ENCODE assay signal across 10 mouse cellular contexts in the genomic region with DNA sequence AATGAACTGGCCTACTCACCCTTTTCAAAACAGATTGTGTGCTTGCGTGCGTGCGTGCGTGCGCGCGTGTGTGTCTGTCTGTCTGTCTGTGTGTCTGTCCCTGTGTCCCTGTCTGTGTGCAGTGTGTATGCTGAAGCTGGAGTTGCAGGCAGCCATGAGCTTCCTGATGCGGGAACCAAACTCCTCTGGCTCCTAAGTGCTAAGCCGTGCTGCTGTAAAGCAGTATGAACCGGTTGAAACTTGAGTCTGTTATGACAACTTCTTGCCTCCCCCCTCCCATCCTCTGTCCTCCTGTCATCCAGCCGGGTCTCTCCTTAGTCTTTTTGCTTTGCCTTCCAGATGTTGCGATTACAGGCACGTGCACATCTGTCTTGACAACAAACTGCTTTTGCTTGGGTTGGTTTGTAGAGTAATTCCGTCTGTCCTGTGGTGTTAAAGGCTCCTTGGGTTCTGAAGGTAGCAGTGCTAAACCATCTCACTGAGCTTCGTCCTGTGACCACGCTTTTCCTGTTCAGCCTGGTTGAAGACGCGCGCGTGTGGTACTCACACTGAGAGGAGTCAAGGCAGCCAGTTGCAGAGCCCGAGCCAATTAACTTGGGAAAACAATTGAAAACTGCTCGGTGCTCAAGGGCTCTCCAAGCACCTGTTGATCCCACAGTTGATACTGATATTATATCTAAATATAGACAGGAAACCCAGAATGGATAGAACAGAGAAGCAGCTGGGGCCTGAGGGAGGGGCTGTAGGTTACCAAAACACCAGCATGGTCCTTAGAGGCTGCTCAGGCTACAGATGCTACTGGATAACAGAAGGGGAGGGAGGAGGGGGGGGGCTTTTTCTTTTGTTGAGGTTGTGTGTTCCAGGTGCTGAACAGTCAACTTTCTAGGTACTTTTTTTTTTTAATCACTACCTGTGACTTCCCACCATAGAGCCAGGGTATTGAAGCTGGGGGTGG. TPM values are rescaled to one million over a fixed set of nuclear protein-coding genes. Genes with fewer than 3 reads are reported as not detected.
DNase-seq lines count a peak whose midpoint lies in the region; ATAC-seq and TF ChIP-seq lines count a peak whose summit lies in the region.
"Had no signal": no experiment of that assay in that cellular context is flagged by ENCODE, and none has a peak within 500 bp of the region (broad histone marks: within the 10 kb centered on the region; RNA-seq: fewer than 3 reads in every experiment).

No protein-coding gene starts in this region.

- H3K4me1 ChIP-seq in kidney, postnatal 0 days (replicated peaks; ENCODE audit: insufficient read depth, low read length), result peaks cover 12% of the 10 kb centered on the region; the same call in 1 of the 2 replicates
- peaks cover 39% of the 10 kb centered on the region for H3K4me1 ChIP-seq in forebrain, embryonic 13.5 days
- H3K4me1 ChIP-seq in neural tube, embryonic 12.5 days, result peaks cover 24% of the 10 kb centered on the region

- peak overlapping the region; percentile 19; the same call in 1 of the 2 replicates for H3K27ac ChIP-seq in kidney, postnatal 0 days
- no peak overlapping the region for H3K27ac ChIP-seq in forebrain, embryonic 13.5 days
- H3K27ac ChIP-seq in neural tube, embryonic 12.5 days, result no peak overlapping the region

- TF ChIP-seq CTCF in kidney, postnatal 0 days (IDR thresholded peaks at IDR 0.05; ENCODE audit: low read depth), result no peak

- H3K27me3 ChIP-seq in kidney, postnatal 0 days (ENCODE audit: insufficient read depth, low read length), result no peaks in the 10 kb centered on the region
- H3K27me3 ChIP-seq in forebrain, embryonic 13.5 days, result no peaks in the 10 kb centered on the region
- H3K27me3 ChIP-seq in neural tube, embryonic 12.5 days (replicated peaks), result no peaks in the 10 kb centered on the region

- H3K4me3 ChIP-seq in kidney, postnatal 0 days (replicated peaks; ENCODE audit: low read depth, low read length), result no peak overlapping the region
- no peak overlapping the region for H3K4me3 ChIP-seq in forebrain, embryonic 13.5 days
- H3K4me3 ChIP-seq in neural tube, embryonic 12.5 days, result no peak overlapping the region

- H3K9ac ChIP-seq in kidney, postnatal 0 days (ENCODE audit: low read depth, low read length), result 0 out of 2 replicates have a peak overlapping the region, but pooled peaks have one; percentile 31
- 0 out of 2 replicates have a peak overlapping the region, but pooled peaks have one; percentile 14 for H3K9ac ChIP-seq in forebrain, embryonic 13.5 days
- peak overlapping the region; percentile 26; the same call in 1 of the 2 replicates for H3K9ac ChIP-seq in neural tube, embryonic 12.5 days
- H3K9ac ChIP-seq: liver, postnatal 0 days had no signal

- no peak for ATAC-seq in kidney, postnatal 0 days (replicated peaks; ENCODE audit: low FRiP score, low read depth)
- ATAC-seq in forebrain, embryonic 13.5 days, result no peak
- ATAC-seq in neural tube, embryonic 12.5 days (ENCODE audit: low FRiP score, low read depth), result no peak
- ATAC-seq: liver, postnatal 0 days had no signal

- no peaks in the 10 kb centered on the region for H3K36me3 ChIP-seq in kidney, postnatal 0 days (ENCODE audit: insufficient read depth, low read length)
- H3K36me3 ChIP-seq in forebrain, embryonic 13.5 days (ENCODE audit: poor library complexity, severe bottlenecking), result peaks cover 5% of the 10 kb centered on the region; the same call in 1 of the 2 replicates
- no peaks in the 10 kb centered on the region; the same call in 1 of the 2 replicates for H3K36me3 ChIP-seq in neural tube, embryonic 12.5 days

- no peaks in the 10 kb centered on the region for H3K9me3 ChIP-seq in kidney, postnatal 0 days (replicated peaks; ENCODE audit: low read length)
- no peaks in the 10 kb centered on the region for H3K9me3 ChIP-seq in forebrain, embryonic 13.5 days (replicated peaks)
- no peaks in the 10 kb centered on the region for H3K9me3 ChIP-seq in neural tube, embryonic 12.5 days

- WGBS in kidney, postnatal 0 days, result 46% methylated on average over 22 of the region's 22 CpGs
- 59% methylated on average over 22 of the region's 22 CpGs for WGBS in forebrain, embryonic 13.5 days
- 71% methylated on average over 22 of the region's 22 CpGs for WGBS in neural tube, embryonic 12.5 days

- peak; percentile 61 for DNase-seq in kidney, postnatal 0 days (ENCODE audit: low spot score)
- no peak for DNase-seq in kidney, adult 18-20 months
- peak; percentile 62 for DNase-seq in embryo, embryonic 10.5 days (ENCODE audit: low spot score)
- no peak for DNase-seq in spleen, postnatal 4 days (ENCODE audit: low spot score in 2 of 2)
- DNase-seq in cerebellum, postnatal 25 days, result no peak
- DNase-seq: cerebellum, adult 11 months; kidney, postnatal 36 days; liver, postnatal 0 days had no signal

- H3K4me2 ChIP-seq in kidney, postnatal 0 days (ENCODE audit: low read length), result no peak overlapping the region; the same call in 1 of the 2 replicates
- peak overlapping the region; percentile 1 for H3K4me2 ChIP-seq in forebrain, embryonic 13.5 days
- 0 out of 2 replicates have a peak overlapping the region, but pooled peaks have one; percentile 25 for H3K4me2 ChIP-seq in neural tube, embryonic 12.5 days (replicated peaks)

RNA-seq across cellular contexts. Expression of gene Spats2, which starts 4.5 kb away (rescaled TPM):
- 33.5 and 34.6 TPM in 2 replicates for polyA plus RNA-seq in kidney, postnatal 0 days (2015; fragmentation: Nextera tagmentation; extraction: Ambion mirVana)
- 44.6 and 46.2 TPM in 2 replicates for polyA plus RNA-seq in forebrain, embryonic 13.5 days (2015; fragmentation: Nextera tagmentation; extraction: Ambion mirVana)
- polyA plus RNA-seq in neural tube, embryonic 12.5 days (2016; fragmentation: Nextera tagmentation; extraction: Ambion mirVana), result 70.9 and 71.5 TPM in 2 replicates

RNA-seq across cellular contexts. Expression of gene Dnajc22, which starts 37.3 kb away (rescaled TPM):
- 8.8 TPM in 2 replicates for polyA plus RNA-seq in kidney, postnatal 0 days (2015; fragmentation: Nextera tagmentation; extraction: Ambion mirVana)
- 0.25 and 0.84 TPM in 2 replicates for polyA plus RNA-seq in forebrain, embryonic 13.5 days (2015; fragmentation: Nextera tagmentation; extraction: Ambion mirVana)
- polyA plus RNA-seq in neural tube, embryonic 12.5 days (2016; fragmentation: Nextera tagmentation; extraction: Ambion mirVana), result 0.70 and 1.1 TPM in 2 replicates

RNA-seq across cellular contexts. Expression of gene C1ql4, which starts 42.6 kb away (rescaled TPM):
- 1.3 TPM in 2 replicates for polyA plus RNA-seq in kidney, postnatal 0 days (2015; fragmentation: Nextera tagmentation; extraction: Ambion mirVana)
- polyA plus RNA-seq in forebrain, embryonic 13.5 days (2015; fragmentation: Nextera tagmentation; extraction: Ambion mirVana), result 0.39 TPM in 1 of 2 replicates, not detected in the other
- 4.4 and 4.5 TPM in 2 replicates for polyA plus RNA-seq in neural tube, embryonic 12.5 days (2016; fragmentation: Nextera tagmentation; extraction: Ambion mirVana)

RNA-seq across cellular contexts. Expression of gene Troap, which starts 55.9 kb away (rescaled TPM):
- polyA plus RNA-seq in kidney, postnatal 0 days (2015; fragmentation: Nextera tagmentation; extraction: Ambion mirVana), result 11.4 and 11.5 TPM in 2 replicates
- polyA plus RNA-seq in forebrain, embryonic 13.5 days (2015; fragmentation: Nextera tagmentation; extraction: Ambion mirVana), result 37.8 and 38.6 TPM in 2 replicates
- polyA plus RNA-seq in neural tube, embryonic 12.5 days (2016; fragmentation: Nextera tagmentation; extraction: Ambion mirVana), result 24.2 and 25.8 TPM in 2 replicates

Comparison
In these comparisons a context has a peak if more than half of its experiments do, and no peak if none do; other contexts are left out.
1. DNase-seq: peak in kidney, postnatal 0 days (single experiment) and embryo, embryonic 10.5 days (single experiment); none in kidney, adult 18-20 months (single experiment), spleen, postnatal 4 days (0 of 2) and cerebellum, postnatal 25 days (0 of 2).
2. Peak in every context shown above with its lines, with median percentiles within 50 percentile points of each other: H3K9ac ChIP-seq.